Mouse (Mus musculus) CH12.LX (cell line): ENCODE results near the gene Pabpc4l. TPM values are rescaled to one million over a fixed set of nuclear protein-coding genes. Genes with fewer than 3 reads are reported as not detected.

Experiments used
- DNase-seq: peaks from one replicate; pipeline ENCODE4 v3.0.0-alpha.2; 2013; ENCODE audit errors: extremely low read depth
- H3K27ac ChIP-seq: 2 replicates; pipeline ENCODE4 v1.5.1; 2012; ENCODE audit warnings: low read depth, mild to moderate bottlenecking, control low read depth, moderate library complexity; ENCODE audit not compliant: insufficient read depth
- H3K27me3 ChIP-seq: replicated peaks from 2 replicates; pipeline ENCODE3; 2012; ENCODE audit warnings: inconsistent platforms
- H3K36me3 ChIP-seq, 2 experiments: replicated peaks in 1 of 2; 2 replicates each; pipeline versions ENCODE3 to v1.6.1; 2012; ENCODE audit warnings: inconsistent platforms in 1 of 2, low read length in 1 of 2, mild to moderate bottlenecking in 1 of 2, mixed read lengths in 1 of 2, moderate library complexity in 1 of 2; ENCODE audit not compliant: control insufficient read depth in 1 of 2, insufficient read depth in 1 of 2
- H3K4me1 ChIP-seq, 2 experiments: 2 replicates each; pipeline ENCODE4 v1.6.1; 2012; ENCODE audit warnings: inconsistent platforms in 1 of 2, moderate library complexity in 1 of 2; ENCODE audit not compliant: insufficient read depth in 2 of 2, control insufficient read depth in 1 of 2
- H3K4me2 ChIP-seq: 2 replicates; pipeline ENCODE4 v1.6.1; 2012; ENCODE audit warnings: low read depth, mild to moderate bottlenecking, control low read depth; ENCODE audit not compliant: poor library complexity, insufficient read depth, severe bottlenecking
- H3K4me3 ChIP-seq, 3 experiments: fragments of 150-350 bp in 1 of 3; sonication (generic) in 1 of 3; replicated peaks in 1 of 3; 2 replicates each; pipeline versions ENCODE3 to v1.5.1; 2011 to 2012; ENCODE audit warnings: low read depth in 2 of 3, low read length in 2 of 3, mild to moderate bottlenecking in 2 of 3, moderate library complexity in 2 of 3, control low read depth in 1 of 3, improper control_type of control experiment in 1 of 3, inconsistent platforms in 1 of 3, mixed read lengths in 1 of 3; ENCODE audit not compliant: poor library complexity in 1 of 3
- H3K79me2 ChIP-seq: replicated peaks from 2 replicates; pipeline ENCODE4 v1.6.1; 2012; ENCODE audit warnings: mild to moderate bottlenecking, moderate library complexity; ENCODE audit not compliant: control insufficient read depth, poor library complexity, insufficient read depth, severe bottlenecking; ENCODE audit errors: extremely low read depth
- H3K9ac ChIP-seq: 2 replicates; pipeline ENCODE4 v1.6.1; 2012; ENCODE audit warnings: low read depth, mild to moderate bottlenecking, control low read depth, moderate library complexity; ENCODE audit not compliant: insufficient read depth
- H3K9me3 ChIP-seq: replicated peaks from 2 replicates; pipeline ENCODE3; 2012; ENCODE audit warnings: low read length, inconsistent platforms, mixed read lengths
- CHD1 ChIP-seq: IDR thresholded peaks from 2 replicates; pipeline ENCODE4 v1.6.1; 2012; ENCODE audit warnings: low read depth, low read length, improper control_type of control experiment, inconsistent platforms
- CHD2 ChIP-seq: IDR thresholded peaks from 2 replicates; pipeline ENCODE4 v1.6.1; 2011; ENCODE audit warnings: low read length, improper control_type of control experiment
- ELF1 ChIP-seq: IDR thresholded peaks from 2 replicates; pipeline ENCODE4 v1.6.1; 2014; ENCODE audit warnings: low read depth, mild to moderate bottlenecking, inconsistent platforms, low read length, improper control_type of control experiment
- ETS1 ChIP-seq: conservative IDR thresholded peaks from 2 replicates; pipeline ENCODE4 v1.6.1; 2012; ENCODE audit warnings: low read depth, mild to moderate bottlenecking, inconsistent platforms, low read length, improper control_type of control experiment, moderate library complexity
- GABPA ChIP-seq: IDR thresholded peaks from 2 replicates; pipeline ENCODE4 v1.6.1; 2012; ENCODE audit warnings: low read depth, low read length, improper control_type of control experiment, inconsistent platforms; ENCODE audit not compliant: insufficient replicate concordance
- JUND ChIP-seq: conservative IDR thresholded peaks from 2 replicates; pipeline ENCODE4 v1.6.1; 2011; ENCODE audit warnings: low read depth, low read length, improper control_type of control experiment
- MAX ChIP-seq: IDR thresholded peaks from 2 replicates; pipeline ENCODE4 v1.6.1; 2011; ENCODE audit warnings: low read length, improper control_type of control experiment
- MAZ ChIP-seq: IDR thresholded peaks from 2 replicates; pipeline ENCODE4 v1.6.1; 2012; ENCODE audit warnings: low read depth, mild to moderate bottlenecking, inconsistent platforms, low read length, improper control_type of control experiment, moderate library complexity
- MEF2A ChIP-seq: IDR thresholded peaks from 2 replicates; pipeline ENCODE4 v1.6.1; 2014; ENCODE audit warnings: low read depth, mild to moderate bottlenecking, inconsistent platforms, low read length, improper control_type of control experiment, borderline replicate concordance
- MXI1 ChIP-seq: IDR thresholded peaks from 2 replicates; pipeline ENCODE4 v1.6.1; 2011; ENCODE audit warnings: mild to moderate bottlenecking, low read depth, low read length, improper control_type of control experiment
- MYC ChIP-seq: IDR thresholded peaks from 2 replicates; pipeline ENCODE4 v1.6.1; 2011; ENCODE audit warnings: low read depth, mild to moderate bottlenecking, improper control_type of control experiment, low read length
- POLR2A ChIP-seq: IDR thresholded peaks from 2 replicates; pipeline ENCODE4 v1.6.1; 2011; ENCODE audit warnings: low read depth, mild to moderate bottlenecking, improper control_type of control experiment, low read length
- RAD21 ChIP-seq: IDR thresholded peaks from 2 replicates; pipeline ENCODE4 v1.6.1; 2011; ENCODE audit warnings: low read depth, mild to moderate bottlenecking, low read length, improper control_type of control experiment, moderate library complexity
- SMC3 ChIP-seq: IDR thresholded peaks from 2 replicates; pipeline ENCODE4 v1.6.1; 2011; ENCODE audit warnings: low read depth, low read length, improper control_type of control experiment
- TCF12 ChIP-seq: IDR thresholded peaks from 2 replicates; pipeline ENCODE4 v1.6.1; 2014; ENCODE audit warnings: low read depth, mild to moderate bottlenecking, inconsistent platforms, low read length, improper control_type of control experiment
- USF1 ChIP-seq: IDR thresholded peaks from 2 replicates; pipeline ENCODE4 v1.6.1; 2014; ENCODE audit warnings: low read depth, mild to moderate bottlenecking, inconsistent platforms, low read length, improper control_type of control experiment
- USF2 ChIP-seq: conservative IDR thresholded peaks from 2 replicates; pipeline ENCODE4 v1.6.1; 2011; ENCODE audit warnings: low read depth, low read length, improper control_type of control experiment
- ZMIZ1 ChIP-seq: IDR thresholded peaks from 2 replicates; pipeline ENCODE4 v1.6.1; 2012; ENCODE audit warnings: low read depth, mild to moderate bottlenecking, inconsistent platforms, low read length, improper control_type of control experiment
- ZNF384 ChIP-seq: IDR thresholded peaks from 2 replicates; pipeline ENCODE4 v1.6.1; 2012; ENCODE audit warnings: low read depth, low read length, improper control_type of control experiment, inconsistent platforms
- dilution Hi-C: fragments of 300-500 bp; cut with MboI; formaldehyde crosslinking; loops from 2 replicates; pipeline ENCODE4 v1.14.3; 2020; ENCODE audit warnings: low sequenced_read_pairs; ENCODE audit not compliant: extremely low pct_unique_long_range_greater_than_20kb, extremely low pct_ligation_motif_present
- in situ Hi-C: fragments of 300-500 bp; cut with MboI; formaldehyde crosslinking; loops from 3 replicates; pipeline ENCODE4 v1.14.3; 2019; ENCODE audit warnings: low sequenced_read_pairs, low pct_ligation_motif_present, low pct_unique_long_range_greater_than_20kb, mixed read lengths
- polyA plus RNA-seq: library from polyadenylated mRNA; unstranded; fragments of >175 nt; gene quantifications from 2 replicates; pipeline ENCODE4 v1.2.1, GENCODE M21; 2012; ENCODE audit warnings: low read depth; ENCODE audit not compliant: insufficient read length
- total RNA-seq, 2 experiments: library from RNA; depleted of rRNA; stranded (reverse); fragments of 300-350 nt in 1 of 2; fragments of >200 nt in 1 of 2; gene quantifications; 2 replicates each; pipeline ENCODE4 v1.2.3; 2012 to 2014

The Pabpc4l gene
- total and polyA plus RNA-seq, 3 experiments = not detected

GRCm38 (mm10) chr3:46448266-46448532, 180 bp upstream of the Pabpc4l start:
- TF ChIP-seq JUND (no peak), ELF1 (no peak), CHD1 (no peak), SMC3 (no peak), TCF12 (no peak), MYC (no peak), ZMIZ1 (no peak), GABPA (no peak), ETS1 (no peak), USF2 (no peak), MXI1 (no peak), MAZ (no peak), RAD21 (no peak), CHD2 (no peak), ZNF384 (no peak), MAX (no peak), POLR2A (no peak)
- no peak overlapping the region for H3K4me3 ChIP-seq
- H3K36me3 ChIP-seq = no peaks in the 10 kb centered on the region

GRCm38 (mm10) chr3:46431416-46431815, 16.6 kb downstream of the Pabpc4l start:
- Histone ChIP-seq H3K27me3 (no peaks in the 10 kb centered on the region), H3K79me2 (no peaks in the 10 kb centered on the region), H3K4me1 (no peaks in the 10 kb centered on the region), H3K4me2 (no peak overlapping the region), H3K9me3 (peaks cover 8% of the 10 kb centered on the region), H3K4me3 (no peak overlapping the region), H3K9ac (no peak overlapping the region), H3K27ac (no peak overlapping the region), H3K36me3 (no peaks in the 10 kb centered on the region)
- dilution Hi-C loops = no loop called here
- TF ChIP-seq USF1 = no peak
- TF ChIP-seq MEF2A = no peak
- no peak for DNase-seq
- in situ Hi-C loops = no loop called here

More at GRCm38 (mm10) chr3:46448266-46448532, 180 bp upstream of the Pabpc4l start:
- in situ Hi-C loops (no loop called here), dilution Hi-C loops (no loop called here)
- no peak for DNase-seq
- no peak overlapping the region for H3K4me2 ChIP-seq
- H3K4me1 ChIP-seq = no peaks in the 10 kb centered on the region
- no peaks in the 10 kb centered on the region for H3K27me3 ChIP-seq
- H3K9ac ChIP-seq = no peak overlapping the region
- H3K79me2 ChIP-seq = no peaks in the 10 kb centered on the region
- H3K27ac ChIP-seq = no peak overlapping the region
- peaks cover 28% of the 10 kb centered on the region for H3K9me3 ChIP-seq
